Mouse (Mus musculus) bone marrow, adult 2 months (tissue): ENCODE data around the gene Lrrc1.

ENCODE experiments used
- CTCF ChIP-seq: fragments of 200-500 bp; IDR thresholded peaks from 2 replicates; pipeline ENCODE4 v1.5.1; 2011; ENCODE audit warnings: low read length, control low read depth; ENCODE audit not compliant: control insufficient read depth, insufficient read depth
- POLR2A ChIP-seq: fragments of 200-500 bp; IDR thresholded peaks from 2 replicates; pipeline ENCODE4 v1.6.1; 2011; ENCODE audit warnings: low read depth, mild to moderate bottlenecking, control low read depth, low read length, borderline replicate concordance; ENCODE audit not compliant: control insufficient read depth

DNA sequence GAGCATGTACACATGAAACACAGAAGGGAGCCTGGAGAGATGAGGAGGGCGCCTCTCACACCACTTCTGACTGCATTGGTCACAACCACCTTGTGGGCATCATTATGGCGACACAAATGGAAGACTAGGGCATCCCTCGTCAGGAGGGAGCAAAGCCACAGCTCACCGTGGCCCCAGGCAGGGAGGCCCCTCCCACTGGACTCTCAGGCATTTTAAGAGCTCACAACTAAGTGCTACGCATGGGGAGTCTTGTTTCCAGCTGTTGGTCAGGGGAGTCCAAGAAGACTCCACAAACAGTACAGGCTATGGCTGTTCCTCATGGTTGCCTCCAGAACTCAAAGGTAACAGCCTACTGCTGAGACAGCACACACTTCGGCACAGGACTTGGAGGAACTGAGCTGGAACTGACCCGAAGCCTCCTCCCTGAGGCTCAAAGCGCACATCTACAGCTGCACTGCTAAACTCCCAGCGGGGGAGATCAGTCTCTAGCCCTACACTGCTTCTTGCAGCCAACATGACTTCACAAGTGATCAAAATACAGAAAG, 83.2 kb downstream of the Lrrc1 start:
- TF ChIP-seq CTCF (no peak), POLR2A (no peak)
